Mouse (Mus musculus): ENCODE measurements around the gene Gpd2.
A peak's percentile ranks its signal among the peaks of the same experiment; 100 is the strongest.

The Gpd2 gene

GRCm38 (mm10) chr2:57301539-57301938, 64.1 kb downstream of the Gpd2 start:
- no peak for DNase-seq (ENCODE audit: low spot score)

- no peak for DNase-seq (ENCODE audit: low spot score)
Observed at GRCm38 (mm10) chr2:57304212-57304611, 66.8 kb downstream of the Gpd2 start.

GRCm38 (mm10) chr2:57312268-57312797, 74.9 kb downstream of the Gpd2 start:
- no peak for DNase-seq (ENCODE audit: low spot score)

- DNase-seq (ENCODE audit: low spot score): peak; percentile 60
Observed at GRCm38 (mm10) chr2:57316055-57316454, 78.6 kb downstream of the Gpd2 start.

- DNase-seq (ENCODE audit: low spot score): no peak
Observed at GRCm38 (mm10) chr2:57318336-57318735, 80.9 kb downstream of the Gpd2 start.

- DNase-seq (ENCODE audit: low spot score): no peak
Observed at GRCm38 (mm10) chr2:57326091-57326490, 88.7 kb downstream of the Gpd2 start.

- DNase-seq (ENCODE audit: low spot score): no peak
Observed at GRCm38 (mm10) chr2:57329327-57329726, 91.9 kb downstream of the Gpd2 start.

- DNase-seq (ENCODE audit: low spot score): no peak
Observed at GRCm38 (mm10) chr2:57330812-57331211, 93.4 kb downstream of the Gpd2 start.

- no peak for DNase-seq (ENCODE audit: low spot score)
Observed at GRCm38 (mm10) chr2:57331266-57331665, 93.8 kb downstream of the Gpd2 start.

- DNase-seq (ENCODE audit: low spot score): no peak
Observed at GRCm38 (mm10) chr2:57333481-57333880, 96.0 kb downstream of the Gpd2 start.

- DNase-seq (ENCODE audit: low spot score): no peak
Observed at GRCm38 (mm10) chr2:57335397-57335796, 98.0 kb downstream of the Gpd2 start.

- DNase-seq (ENCODE audit: low spot score): no peak
Observed at GRCm38 (mm10) chr2:57338779-57339178, 101.3 kb downstream of the Gpd2 start.

- DNase-seq (ENCODE audit: low spot score): no peak
Observed at GRCm38 (mm10) chr2:57342910-57343309, 105.5 kb downstream of the Gpd2 start.

GRCm38 (mm10) chr2:57350615-57351014, 113.2 kb downstream of the Gpd2 start:
- no peak for DNase-seq (ENCODE audit: low spot score)

- no peak for DNase-seq (ENCODE audit: low spot score)
Observed at GRCm38 (mm10) chr2:57353722-57354432, 116.4 kb downstream of the Gpd2 start.

- DNase-seq (ENCODE audit: low spot score): no peak
Observed at GRCm38 (mm10) chr2:57354848-57355247, 117.4 kb downstream of the Gpd2 start.

GRCm38 (mm10) chr2:57356222-57356822, 118.9 kb downstream of the Gpd2 start:
- no peak for DNase-seq (ENCODE audit: low spot score)

- no peak for DNase-seq (ENCODE audit: low spot score)
Observed at GRCm38 (mm10) chr2:57362503-57362902, 125.1 kb downstream of the Gpd2 start.

- no peak for DNase-seq (ENCODE audit: low spot score)
Observed at GRCm38 (mm10) chr2:57374647-57375046, 137.2 kb downstream of the Gpd2 start.

GRCm38 (mm10) chr2:57375138-57375837, 137.9 kb downstream of the Gpd2 start:
- DNase-seq (ENCODE audit: low spot score): no peak

- DNase-seq (ENCODE audit: low spot score): no peak
Observed at GRCm38 (mm10) chr2:57378147-57378889, 140.9 kb downstream of the Gpd2 start.

- no peak for DNase-seq (ENCODE audit: low spot score)
Observed at GRCm38 (mm10) chr2:57384625-57385024, 147.2 kb downstream of the Gpd2 start.
